In the genomic region with DNA sequence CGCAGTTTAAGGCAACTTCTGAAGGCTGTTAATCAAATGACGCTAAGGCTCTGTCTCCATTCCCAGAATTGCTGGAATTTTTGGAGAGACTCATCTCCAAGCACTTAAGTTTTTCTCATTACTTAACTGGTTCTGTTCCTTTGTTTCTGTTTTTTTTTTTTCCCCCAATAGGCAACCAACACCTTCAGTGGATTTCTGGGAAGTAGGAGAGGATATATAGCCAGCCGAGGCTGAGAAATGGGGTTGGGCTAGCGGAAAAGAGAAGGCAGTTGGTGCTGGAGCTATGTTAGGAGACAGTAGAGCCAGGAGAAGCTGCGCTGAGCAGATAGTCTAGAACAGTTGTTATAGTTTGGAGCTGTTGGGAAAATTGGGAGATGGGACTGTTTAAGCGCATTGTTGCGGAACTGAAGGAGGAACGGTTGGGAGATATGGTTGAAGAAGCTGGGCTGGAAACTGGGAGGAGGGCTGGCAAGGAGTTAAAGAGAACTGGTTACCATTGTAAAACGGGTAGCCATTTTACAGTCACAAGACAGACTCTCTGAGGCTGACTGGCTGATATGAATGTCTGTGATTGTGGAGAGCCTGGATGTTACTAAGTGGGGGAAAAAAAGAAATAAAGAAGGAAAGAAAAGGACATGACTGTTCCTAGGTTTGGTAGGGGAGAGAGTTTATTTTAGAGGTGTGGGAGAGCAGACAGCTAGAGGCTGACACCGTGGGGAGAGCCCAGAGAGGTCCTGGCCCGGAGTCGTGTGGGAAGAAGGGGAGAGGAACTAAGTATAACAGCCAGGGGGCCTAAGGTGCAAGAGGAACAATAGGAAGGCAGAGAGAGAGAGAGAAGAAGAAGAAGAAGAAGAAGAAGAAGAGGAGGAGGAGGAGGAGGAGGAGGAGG, we compare ENCODE assay signal across 22 mouse cellular contexts. TPM values are rescaled to one million over a fixed set of nuclear protein-coding genes. Genes with fewer than 3 reads are reported as not detected.
DNase-seq lines count a peak whose midpoint lies in the region; ATAC-seq and TF ChIP-seq lines count a peak whose summit lies in the region.
"Had no signal": no experiment of that assay in that cellular context is flagged by ENCODE, and none has a peak within 500 bp of the region (broad histone marks: within the 10 kb centered on the region; RNA-seq: fewer than 3 reads in every experiment).

No protein-coding gene starts in this region.

- H3K4me3 ChIP-seq in heart, embryonic 12.5 days = no peak overlapping the region
- H3K4me3 ChIP-seq in kidney, embryonic 16.5 days (ENCODE audit: low read length) = no peak overlapping the region
- H3K4me3 ChIP-seq in CH12.LX (replicated peaks in 1 of 3; ENCODE audit: low read depth in 2 of 3, low read length in 2 of 3, poor library complexity in 1 of 3) = no peak overlapping the region
- H3K4me3 ChIP-seq in hindbrain, embryonic 11.5 days (ENCODE audit: low read depth, low read length) = no peak overlapping the region
- H3K4me3 ChIP-seq: embryonic facial prominence, embryonic 15.5 days; hindbrain, embryonic 15.5 days; limb, embryonic 13.5 days; liver, embryonic 15.5 days; neural tube, embryonic 15.5 days had no signal

- peaks cover 13% of the 10 kb centered on the region for H3K4me1 ChIP-seq in heart, embryonic 12.5 days (replicated peaks)
- H3K4me1 ChIP-seq in kidney, embryonic 16.5 days (ENCODE audit: insufficient read depth, low read length) = peaks cover 15% of the 10 kb centered on the region; the same call in 1 of the 2 replicates
- H3K4me1 ChIP-seq in CH12.LX (ENCODE audit: control insufficient read depth in 1 of 2, insufficient read depth in 2 of 2) = peaks cover 13 to 32% of the 10 kb centered on the region in 2 experiments
- no peaks in the 10 kb centered on the region for H3K4me1 ChIP-seq in hindbrain, embryonic 11.5 days (replicated peaks; ENCODE audit: control insufficient read depth, insufficient read depth, low read length)
- H3K4me1 ChIP-seq: embryonic facial prominence, embryonic 15.5 days; limb, embryonic 13.5 days had no signal

- 54% methylated on average over 12 of the region's 12 CpGs for WGBS in heart, embryonic 12.5 days
- 46% methylated on average over 12 of the region's 12 CpGs for WGBS in kidney, embryonic 16.5 days
- WGBS in hindbrain, embryonic 11.5 days = 68% methylated on average over 12 of the region's 12 CpGs

- no peaks in the 10 kb centered on the region for H3K27me3 ChIP-seq in heart, embryonic 12.5 days (replicated peaks)
- H3K27me3 ChIP-seq in kidney, embryonic 16.5 days (ENCODE audit: insufficient read depth, low read length) = no peaks in the 10 kb centered on the region
- H3K27me3 ChIP-seq in CH12.LX (replicated peaks) = no peaks in the 10 kb centered on the region
- no peaks in the 10 kb centered on the region for H3K27me3 ChIP-seq in hindbrain, embryonic 11.5 days (ENCODE audit: control insufficient read depth, insufficient read depth, low read length)
- H3K27me3 ChIP-seq: embryonic facial prominence, embryonic 15.5 days; hindbrain, embryonic 15.5 days; limb, embryonic 13.5 days; liver, embryonic 15.5 days; neural tube, embryonic 15.5 days had no signal

- TF ChIP-seq EP300 in CH12.LX (IDR thresholded peaks at IDR 0.05; ENCODE audit: low read length) = no peak

- ATAC-seq in heart, embryonic 12.5 days (ENCODE audit: insufficient number of reproducible peaks, low FRiP score) = no peak
- ATAC-seq in kidney, embryonic 16.5 days (ENCODE audit: low FRiP score, low TSS enrichment) = no peak
- no peak for ATAC-seq in hindbrain, embryonic 11.5 days (ENCODE audit: low FRiP score)
- ATAC-seq: forebrain, embryonic 16.5 days; intestine, postnatal 0 days; midbrain, embryonic 16.5 days had no signal

- dilution Hi-C loops in CH12.LX (cut with MboI; ENCODE audit: extremely low pct_ligation_motif_present, extremely low pct_unique_long_range_greater_than_20kb, low sequenced_read_pairs) = no loop called here

- peaks cover 11% of the 10 kb centered on the region for H3K9me3 ChIP-seq in heart, embryonic 12.5 days (replicated peaks)
- peaks cover 6% of the 10 kb centered on the region for H3K9me3 ChIP-seq in kidney, embryonic 16.5 days (ENCODE audit: low read length)
- peaks cover 9% of the 10 kb centered on the region for H3K9me3 ChIP-seq in CH12.LX (replicated peaks; ENCODE audit: low read length)
- no peaks in the 10 kb centered on the region for H3K9me3 ChIP-seq in hindbrain, embryonic 11.5 days (ENCODE audit: control insufficient read depth, low read length)
- H3K9me3 ChIP-seq: embryonic facial prominence, embryonic 15.5 days; G1E; hindbrain, embryonic 15.5 days; liver, embryonic 15.5 days; neural tube, embryonic 15.5 days had no signal

- TF ChIP-seq CTCF in CH12.LX (conservative IDR thresholded peaks at IDR 0.05 in 1 of 2, IDR thresholded peaks at IDR 0.05 in 1 of 2; ENCODE audit: low read depth in 2 of 2, low read length in 2 of 2) = 0 out of 4 replicates have a peak, but pooled peaks of 1 of the 2 experiments have one; percentile 1

- DNase-seq in heart, postnatal 14 days = no peak
- DNase-seq in kidney, postnatal 14 days = no peak
- DNase-seq in CH12.LX (ENCODE audit: extremely low read depth) = no peak
- peak; percentile 57 for DNase-seq in ES-CJ7 (ENCODE audit: low read depth, low spot score)
- no peak for DNase-seq in hindbrain, embryonic 11.5 days (ENCODE audit: low spot score)
- DNase-seq: adrenal gland, postnatal 36 days; B cell, adult 2 months; cerebellum, adult 11-12 months; cerebellum, postnatal 14 days; lung, postnatal 4 days; thymus, adult 2 months had no signal

- no peaks in the 10 kb centered on the region for H3K79me2 ChIP-seq in CH12.LX (replicated peaks; ENCODE audit: control insufficient read depth, extremely low read depth, insufficient read depth, poor library complexity, severe bottlenecking)

- no peak for TF ChIP-seq RAD21 in CH12.LX (IDR thresholded peaks at IDR 0.05; ENCODE audit: low read depth, low read length)

- no peak for TF ChIP-seq POLR2A in CH12.LX (IDR thresholded peaks at IDR 0.05; ENCODE audit: low read depth, low read length)

- H3K36me3 ChIP-seq in heart, embryonic 12.5 days = no peaks in the 10 kb centered on the region
- H3K36me3 ChIP-seq in kidney, embryonic 16.5 days (ENCODE audit: insufficient read depth, low read length) = no peaks in the 10 kb centered on the region
- H3K36me3 ChIP-seq in CH12.LX (replicated peaks in 1 of 2; ENCODE audit: control insufficient read depth in 1 of 2, insufficient read depth in 1 of 2, low read length in 1 of 2) = no peaks in the 10 kb centered on the region
- no peaks in the 10 kb centered on the region for H3K36me3 ChIP-seq in hindbrain, embryonic 11.5 days (ENCODE audit: control insufficient read depth, insufficient read depth, low read length)
- H3K36me3 ChIP-seq: embryonic facial prominence, embryonic 15.5 days; G1E; hindbrain, embryonic 15.5 days; limb, embryonic 13.5 days; liver, embryonic 15.5 days; neural tube, embryonic 15.5 days had no signal

- H3K27ac ChIP-seq in heart, embryonic 12.5 days (ENCODE audit: poor library complexity, severe bottlenecking) = no peak overlapping the region
- peak overlapping the region; percentile 56; the same call in 1 of the 2 replicates for H3K27ac ChIP-seq in kidney, embryonic 16.5 days (ENCODE audit: low read length)
- no peak overlapping the region for H3K27ac ChIP-seq in CH12.LX (ENCODE audit: insufficient read depth, low read depth)
- H3K27ac ChIP-seq in hindbrain, embryonic 11.5 days (ENCODE audit: low read depth, low read length) = no peak overlapping the region
- H3K27ac ChIP-seq: embryonic facial prominence, embryonic 15.5 days; hindbrain, embryonic 15.5 days; limb, embryonic 13.5 days; liver, embryonic 15.5 days; neural tube, embryonic 15.5 days had no signal

- in situ Hi-C loops in CH12.LX (cut with MboI; ENCODE audit: low pct_ligation_motif_present, low pct_unique_long_range_greater_than_20kb, low sequenced_read_pairs) = no loop called here

- H3K4me2 ChIP-seq in heart, embryonic 12.5 days = 0 out of 2 replicates have a peak overlapping the region, but pooled peaks have one; percentile 10
- no peak overlapping the region for H3K4me2 ChIP-seq in kidney, embryonic 16.5 days (replicated peaks; ENCODE audit: low read depth, low read length)
- peak overlapping the region; percentile 35 for H3K4me2 ChIP-seq in CH12.LX (ENCODE audit: insufficient read depth, low read depth, poor library complexity, severe bottlenecking)
- no peak overlapping the region for H3K4me2 ChIP-seq in hindbrain, embryonic 11.5 days (replicated peaks; ENCODE audit: low read depth, low read length)
- H3K4me2 ChIP-seq: embryonic facial prominence, embryonic 15.5 days; hindbrain, embryonic 15.5 days; limb, embryonic 13.5 days; liver, embryonic 15.5 days; neural tube, embryonic 15.5 days had no signal

- no peak overlapping the region for H3K9ac ChIP-seq in heart, embryonic 12.5 days
- 0 out of 2 replicates have a peak overlapping the region, but pooled peaks have one; percentile 16 for H3K9ac ChIP-seq in kidney, embryonic 16.5 days (replicated peaks; ENCODE audit: low read length)
- no peak overlapping the region for H3K9ac ChIP-seq in CH12.LX (ENCODE audit: insufficient read depth, low read depth)
- H3K9ac ChIP-seq in hindbrain, embryonic 11.5 days (ENCODE audit: low read depth, low read length) = no peak overlapping the region
- H3K9ac ChIP-seq: embryonic facial prominence, embryonic 15.5 days; hindbrain, embryonic 15.5 days; limb, embryonic 13.5 days; liver, embryonic 15.5 days; neural tube, embryonic 15.5 days had no signal

- intact Hi-C loops in heart, postnatal 14 days (cut with DNase I) = no loop called here

TF ChIP-seq in CH12.LX, 34 proteins besides CTCF, POLR2A, EP300 and RAD21:
- TF ChIP-seq ZMIZ1 (IDR thresholded peaks at IDR 0.05; ENCODE audit: low read depth, low read length) (peak; percentile 52), JUN (IDR thresholded peaks at IDR 0.05; ENCODE audit: insufficient read depth, low read depth, low read length) (no peak), MAZ (IDR thresholded peaks at IDR 0.05; ENCODE audit: low read depth, low read length) (no peak), MXI1 (IDR thresholded peaks at IDR 0.05; ENCODE audit: low read depth, low read length) (no peak), ZNF384 (IDR thresholded peaks at IDR 0.05; ENCODE audit: low read depth, low read length) (peak; percentile 39; the same call in 1 of the 2 replicates), NELFE (IDR thresholded peaks at IDR 0.05; ENCODE audit: low read depth, low read length) (no peak), ETS1 (conservative IDR thresholded peaks at IDR 0.05; ENCODE audit: low read depth, low read length) (no peak)
TF ChIP-seq in CH12.LX: peak in this region for 2.

RNA-seq across cellular contexts. Expression of gene Zfp280b, which starts 5.1 kb away (rescaled TPM):
- 19.2 and 19.7 TPM in 2 replicates for polyA plus RNA-seq in heart, embryonic 12.5 days (2016; fragmentation: Nextera tagmentation; extraction: Ambion mirVana)
- 1 to 10 TPM; 8.6 to 9.5 TPM for total RNA-seq in heart, postnatal 14 days (2021)
- polyA plus RNA-seq in kidney, embryonic 16.5 days (2015; fragmentation: Nextera tagmentation; extraction: Ambion mirVana) = 22.9 and 25.1 TPM in 2 replicates
- total RNA-seq in CH12.LX (2012; rRNA removed) = 24.4 and 26.6 TPM in 2 replicates
- 15.2 and 19.0 TPM in 2 replicates for total RNA-seq in CH12.LX (2014; rRNA removed)
- polyA plus RNA-seq in CH12.LX (2012; ENCODE audit: insufficient read length, low read depth) = 30.4 and 36.6 TPM in 2 replicates
- 27.0 and 28.3 TPM in 2 replicates for polyA plus RNA-seq in hindbrain, embryonic 11.5 days (2014; fragmentation: Nextera tagmentation; extraction: Ambion mirVana)

Comparison
In these comparisons a context has a peak if more than half of its experiments do, and no peak if none do; other contexts are left out.
1. H3K4me2 ChIP-seq: peak in heart, embryonic 12.5 days (single experiment) and CH12.LX (single experiment); none in kidney, embryonic 16.5 days (single experiment) and hindbrain, embryonic 11.5 days (single experiment).